Mouse (Mus musculus) layer of hippocampus, postnatal 36 days (tissue): ENCODE results near the gene Rasgrp1. TPM values are rescaled to one million over a fixed set of nuclear protein-coding genes. Genes with fewer than 3 reads are reported as not detected.

Source experiments
- DNase-seq, 2 experiments: peaks; one replicate each; pipeline ENCODE4 v3.0.0; 2022
- total RNA-seq, 2 experiments: library from RNA; stranded (reverse); gene quantifications; 2 replicates each; pipeline ENCODE4 v1.2.3; 2021

Rasgrp1 gene
- total RNA-seq, 2 experiments from 2014 or later, result 360 to 401 TPM

- DNase-seq, result no peak
Observed at GRCm38 (mm10) chr2:117331634-117332033, 11.2 kb downstream of the Rasgrp1 start.

GRCm38 (mm10) chr2:117328521-117329285, 14.1 kb downstream of the Rasgrp1 start:
- DNase-seq, result no peak

GRCm38 (mm10) chr2:117322399-117322798, 20.4 kb downstream of the Rasgrp1 start:
- no peak for DNase-seq

GRCm38 (mm10) chr2:117321231-117321630, 21.6 kb downstream of the Rasgrp1 start:
- DNase-seq, result no peak

GRCm38 (mm10) chr2:117318991-117319390, 23.8 kb downstream of the Rasgrp1 start:
- DNase-seq, result no peak

- DNase-seq, result no peak
Observed at GRCm38 (mm10) chr2:117313586-117314235, 29.1 kb downstream of the Rasgrp1 start.

- peak in 1 of 2 experiments; percentile 38 for DNase-seq
Observed at GRCm38 (mm10) chr2:117312441-117312895, 30.3 kb downstream of the Rasgrp1 start.

- no peak for DNase-seq
Observed at GRCm38 (mm10) chr2:117312030-117312429, 30.8 kb downstream of the Rasgrp1 start.

GRCm38 (mm10) chr2:117311349-117311748, 31.5 kb downstream of the Rasgrp1 start:
- DNase-seq, result no peak

GRCm38 (mm10) chr2:117309046-117309445, 33.8 kb downstream of the Rasgrp1 start:
- DNase-seq, result no peak

- DNase-seq, result no peak
Observed at GRCm38 (mm10) chr2:117307959-117308358, 34.8 kb downstream of the Rasgrp1 start.

GRCm38 (mm10) chr2:117304941-117305340, 37.9 kb downstream of the Rasgrp1 start:
- DNase-seq, result peak in 1 of 2 experiments; percentile 35

GRCm38 (mm10) chr2:117303391-117304350, 39.1 kb downstream of the Rasgrp1 start:
- no peak for DNase-seq

GRCm38 (mm10) chr2:117299596-117300448, 43.0 kb downstream of the Rasgrp1 start:
- DNase-seq, result no peak

- DNase-seq, result no peak
Observed at GRCm38 (mm10) chr2:117288291-117288690, 54.5 kb downstream of the Rasgrp1 start.

GRCm38 (mm10) chr2:117263786-117264408, 78.9 kb downstream of the Rasgrp1 start:
- DNase-seq, result peak; percentile 64 to 72

GRCm38 (mm10) chr2:117262184-117262583, 80.6 kb downstream of the Rasgrp1 start:
- no peak for DNase-seq

GRCm38 (mm10) chr2:117257617-117258016, 85.2 kb downstream of the Rasgrp1 start:
- no peak for DNase-seq

GRCm38 (mm10) chr2:117255415-117255814, 87.4 kb downstream of the Rasgrp1 start:
- DNase-seq, result no peak

GRCm38 (mm10) chr2:117250001-117250510, 92.7 kb downstream of the Rasgrp1 start:
- peak in 1 of 2 experiments; percentile 22 for DNase-seq
